Mouse (Mus musculus): Measurements from ENCODE around the gene Trp73. TPM values are rescaled to one million over a fixed set of nuclear protein-coding genes. Genes with fewer than 3 reads are reported as not detected.

Gene Trp73
- not detected in 2 replicates for total RNA-seq (2014; fragmentation: Nextera tagmentation)
- total RNA-seq (2017), result not detected in 2 replicates

GRCm38 (mm10) chr4:154140182-154140212 is at the start of gene Trp73:
Trp73 (minus strand) TSS chr4:154140208.
- 0 out of 2 replicates have a peak, but pooled peaks have one; percentile 1 for ATAC-seq (replicated peaks; ENCODE audit: poor library complexity, severe bottlenecking)

- peak; percentile 81 for ATAC-seq (replicated peaks; ENCODE audit: poor library complexity, severe bottlenecking)
Measured at GRCm38 (mm10) chr4:154188948-154189347, 48.9 kb upstream of the Trp73 start.

- no peak for ATAC-seq (replicated peaks; ENCODE audit: poor library complexity, severe bottlenecking)
Measured at GRCm38 (mm10) chr4:154186002-154186537, 46.1 kb upstream of the Trp73 start.

GRCm38 (mm10) chr4:154185001-154185400 is 45.0 kb upstream of the Trp73 start:
- ATAC-seq (replicated peaks; ENCODE audit: poor library complexity, severe bottlenecking), result no peak

GRCm38 (mm10) chr4:154183566-154183965 is 43.6 kb upstream of the Trp73 start:
- no peak for ATAC-seq (replicated peaks; ENCODE audit: poor library complexity, severe bottlenecking)

- no peak for ATAC-seq (replicated peaks; ENCODE audit: poor library complexity, severe bottlenecking)
Measured at GRCm38 (mm10) chr4:154181001-154181400, 41.0 kb upstream of the Trp73 start.

- ATAC-seq (replicated peaks; ENCODE audit: poor library complexity, severe bottlenecking), result peak; percentile 33; the same call in 1 of the 2 replicates
Measured at GRCm38 (mm10) chr4:154177257-154177656, 37.2 kb upstream of the Trp73 start.

GRCm38 (mm10) chr4:154171931-154172604 is 32.1 kb upstream of the Trp73 start:
- ATAC-seq (replicated peaks; ENCODE audit: poor library complexity, severe bottlenecking), result no peak

GRCm38 (mm10) chr4:154171151-154171930 is 31.3 kb upstream of the Trp73 start:
- peak; percentile 24; the same call in 1 of the 2 replicates for ATAC-seq (replicated peaks; ENCODE audit: poor library complexity, severe bottlenecking)

GRCm38 (mm10) chr4:154170506-154171150 is 30.6 kb upstream of the Trp73 start, which contains the start of gene Megf6:
Megf6 (plus strand) TSS chr4:154170730.
- ATAC-seq (replicated peaks; ENCODE audit: poor library complexity, severe bottlenecking), result peak; percentile 30

GRCm38 (mm10) chr4:154170021-154170420 is 30.0 kb upstream of the Trp73 start:
- ATAC-seq (replicated peaks; ENCODE audit: poor library complexity, severe bottlenecking), result peak; percentile 11

- 0 out of 2 replicates have a peak, but pooled peaks have one; percentile 28 for ATAC-seq (replicated peaks; ENCODE audit: poor library complexity, severe bottlenecking)
Measured at GRCm38 (mm10) chr4:154167053-154167452, 27.0 kb upstream of the Trp73 start.

- peak; percentile 23 for ATAC-seq (replicated peaks; ENCODE audit: poor library complexity, severe bottlenecking)
Measured at GRCm38 (mm10) chr4:154163296-154163695, 23.3 kb upstream of the Trp73 start.

- ATAC-seq (replicated peaks; ENCODE audit: poor library complexity, severe bottlenecking), result peak; percentile 82
Measured at GRCm38 (mm10) chr4:154160538-154161390, 20.8 kb upstream of the Trp73 start, which contains the start of gene Tprgl. Tprgl (minus strand) TSS chr4:154160666.

- ATAC-seq (replicated peaks; ENCODE audit: poor library complexity, severe bottlenecking), result peak; percentile 26
Measured at GRCm38 (mm10) chr4:154159961-154160537, 20.0 kb upstream of the Trp73 start.

- ATAC-seq (replicated peaks; ENCODE audit: poor library complexity, severe bottlenecking), result peak; percentile 57
Measured at GRCm38 (mm10) chr4:154159002-154159401, 19.0 kb upstream of the Trp73 start.

- no peak for ATAC-seq (replicated peaks; ENCODE audit: poor library complexity, severe bottlenecking)
Measured at GRCm38 (mm10) chr4:154157970-154158662, 18.1 kb upstream of the Trp73 start.

GRCm38 (mm10) chr4:154156050-154156449 is 16.0 kb upstream of the Trp73 start:
- ATAC-seq (replicated peaks; ENCODE audit: poor library complexity, severe bottlenecking), result no peak

- no peak for ATAC-seq (replicated peaks; ENCODE audit: poor library complexity, severe bottlenecking)
Measured at GRCm38 (mm10) chr4:154154104-154154503, 14.1 kb upstream of the Trp73 start.
